Mouse (Mus musculus) liver, embryonic 11.5 days (tissue): ENCODE results near the gene Tbx19. TPM values are rescaled to one million over a fixed set of nuclear protein-coding genes. Genes with fewer than 3 reads are reported as not detected.

Source experiments
- ATAC-seq: fragments of 200-750 bp; cut with Nextera tagmentation; replicated peaks from 2 replicates; pipeline ENCODE4 v1.8.0; 2017; ENCODE audit warnings: moderate number of reproducible peaks, mild to moderate bottlenecking, moderate TSS enrichment, moderate library complexity; ENCODE audit not compliant: low FRiP score
- DNase-seq: peaks from one replicate; pipeline ENCODE4 v3.0.0-alpha.2; 2017; ENCODE audit warnings: low spot score
- H3K27ac ChIP-seq: fragments of 300-500 bp; sonication (generic); 2 replicates; pipeline ENCODE4 v1.5.1; 2014; ENCODE audit warnings: mild to moderate bottlenecking, low read depth, low read length, control low read depth
- H3K27me3 ChIP-seq: fragments of 300-500 bp; sonication (generic); replicated peaks from 2 replicates; pipeline ENCODE4 v1.6.1; 2014; ENCODE audit warnings: low read length, mixed read lengths; ENCODE audit not compliant: control insufficient read depth, insufficient read depth
- H3K36me3 ChIP-seq: fragments of 300-500 bp; sonication (generic); 2 replicates; pipeline ENCODE4 v1.6.1; 2014; ENCODE audit warnings: mild to moderate bottlenecking, low read length, moderate library complexity, mixed read lengths; ENCODE audit not compliant: control insufficient read depth, insufficient read depth
- H3K4me1 ChIP-seq: fragments of 300-500 bp; sonication (generic); replicated peaks from 2 replicates; pipeline ENCODE4 v1.6.1; 2014; ENCODE audit warnings: low read length, mixed read lengths; ENCODE audit not compliant: control insufficient read depth, insufficient read depth
- H3K4me2 ChIP-seq: fragments of 300-500 bp; sonication (generic); 2 replicates; pipeline ENCODE4 v1.6.1; 2014; ENCODE audit warnings: mild to moderate bottlenecking, control low read depth, moderate library complexity
- H3K4me3 ChIP-seq: fragments of 300-500 bp; sonication (generic); 2 replicates; pipeline ENCODE4 v1.5.1; 2014; ENCODE audit warnings: low read depth, low read length, control low read depth
- H3K9ac ChIP-seq: fragments of 300-500 bp; sonication (generic); 2 replicates; pipeline ENCODE4 v1.6.1; 2014; ENCODE audit warnings: low read depth, low read length, control low read depth
- H3K9me3 ChIP-seq: fragments of 300-500 bp; sonication (generic); 2 replicates; pipeline ENCODE4 v1.6.1; 2016; ENCODE audit warnings: low read length, inconsistent platforms, mixed read lengths; ENCODE audit not compliant: control insufficient read depth
- WGBS: fragments of 180-500 bp; shearing (Covaris S2); extraction: QIAGEN DNeasy Blood & Tissue Kit; methylation state at CpG from one replicate; pipeline ENCODE4 v1.1.7; 2014; 5-methylcytosine and 5-hydroxymethylcytosine counted together
- polyA plus RNA-seq: library from polyadenylated mRNA; unstranded; fragments of >200 nt; fragmentation: Nextera tagmentation; extraction: Ambion mirVana; gene quantifications from 2 replicates; pipeline ENCODE4 v1.2.1, GENCODE M21; 2014

Tbx19 gene
- polyA plus RNA-seq, 1 experiment from 2014 or later: 0.18 TPM

DNA sequence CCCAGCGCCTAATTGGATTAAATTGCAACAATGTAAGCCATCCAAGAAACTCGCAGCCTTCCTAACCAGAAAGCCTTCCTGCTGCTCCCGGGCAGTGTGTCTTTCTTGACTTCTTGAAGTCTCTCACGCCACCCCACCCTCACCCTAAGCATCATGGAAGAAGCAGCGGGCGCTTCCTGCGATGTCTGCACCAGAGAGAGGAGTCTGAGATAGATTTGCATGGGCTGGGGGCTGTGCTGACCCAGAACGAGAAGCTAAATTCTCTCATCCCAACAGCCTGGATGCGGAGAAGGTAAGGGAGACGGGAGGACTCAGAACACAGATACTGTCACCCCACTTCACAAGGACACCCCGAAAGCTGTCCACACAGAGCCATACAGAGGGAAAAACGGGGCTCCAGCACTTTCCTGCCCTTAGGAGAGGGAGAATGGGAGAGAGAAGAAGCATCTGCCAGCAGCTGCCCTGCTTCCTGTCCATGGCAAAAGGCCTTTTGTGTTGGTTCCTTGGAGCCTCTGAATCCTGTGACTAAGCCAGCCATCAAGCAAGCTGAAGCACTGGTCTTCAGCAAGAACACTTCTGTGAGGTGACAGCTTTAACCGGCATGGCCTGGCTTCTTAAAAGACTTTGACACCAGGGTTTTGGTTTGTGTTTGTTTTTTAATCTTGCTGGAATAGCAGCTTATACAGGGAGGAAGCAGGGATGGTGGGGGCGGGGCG lies 41.4 kb downstream of the Tbx19 start:
- H3K4me3 ChIP-seq: no peak overlapping the region
- peak overlapping the region; percentile 16; the same call in 1 of the 2 replicates for H3K4me2 ChIP-seq
- no peaks in the 10 kb centered on the region for H3K27me3 ChIP-seq
- H3K9ac ChIP-seq: no peak overlapping the region
- H3K36me3 ChIP-seq: no peaks in the 10 kb centered on the region
- no peak overlapping the region for H3K27ac ChIP-seq
- no peak for DNase-seq
- no peaks in the 10 kb centered on the region for H3K9me3 ChIP-seq
- peaks cover 10% of the 10 kb centered on the region for H3K4me1 ChIP-seq
- 68% methylated on average over 15 of the region's 15 CpGs for WGBS
- no peak for ATAC-seq

DNA sequence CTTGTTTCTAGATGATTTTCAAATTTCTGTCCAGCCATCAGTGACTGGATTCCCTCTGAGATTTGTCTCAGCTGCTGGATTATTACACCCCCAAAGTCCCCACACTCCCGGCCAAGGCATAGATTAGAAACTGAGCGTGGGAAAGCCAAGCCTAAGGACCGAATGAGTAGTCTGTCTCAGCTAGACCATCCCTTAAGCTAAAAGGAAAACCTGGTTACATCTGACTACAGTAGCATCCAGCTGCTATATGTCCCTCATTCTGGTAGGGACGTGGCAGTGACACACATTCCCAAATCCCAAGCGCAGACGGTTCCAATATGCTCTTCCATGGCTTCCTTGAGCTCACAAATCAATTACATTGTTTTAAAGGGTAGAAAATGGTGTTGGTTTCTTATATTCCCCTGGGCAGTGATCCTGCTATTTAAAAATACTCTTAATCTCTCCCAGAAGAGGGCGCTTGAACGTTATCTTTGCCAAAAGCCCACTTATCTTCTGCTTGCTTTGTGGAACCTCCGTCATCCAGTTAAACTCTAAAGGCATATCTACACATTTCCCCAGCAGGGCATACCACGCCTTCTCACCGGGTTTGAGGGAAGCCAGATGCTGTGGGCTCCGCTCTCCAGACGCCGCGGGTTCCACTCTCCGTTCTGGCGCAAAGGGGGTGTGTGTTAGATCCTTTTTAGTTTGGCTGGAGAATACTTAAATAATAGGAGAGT lies 46.0 kb downstream of the Tbx19 start:
- Histone ChIP-seq H3K4me3 (0 out of 2 replicates have a peak overlapping the region, but pooled peaks have one; percentile 10), H3K36me3 (no peaks in the 10 kb centered on the region), H3K27me3 (no peaks in the 10 kb centered on the region), H3K4me2 (peak overlapping the region; percentile 55), H3K4me1 (peaks cover 24% of the 10 kb centered on the region), H3K9ac (no peak overlapping the region), H3K27ac (peak overlapping the region; percentile 38; the same call in 1 of the 2 replicates), H3K9me3 (no peaks in the 10 kb centered on the region)
- 18% methylated on average over 17 of the region's 17 CpGs for WGBS
- DNase-seq (peak; percentile 46), ATAC-seq (peak; percentile 88)

DNA sequence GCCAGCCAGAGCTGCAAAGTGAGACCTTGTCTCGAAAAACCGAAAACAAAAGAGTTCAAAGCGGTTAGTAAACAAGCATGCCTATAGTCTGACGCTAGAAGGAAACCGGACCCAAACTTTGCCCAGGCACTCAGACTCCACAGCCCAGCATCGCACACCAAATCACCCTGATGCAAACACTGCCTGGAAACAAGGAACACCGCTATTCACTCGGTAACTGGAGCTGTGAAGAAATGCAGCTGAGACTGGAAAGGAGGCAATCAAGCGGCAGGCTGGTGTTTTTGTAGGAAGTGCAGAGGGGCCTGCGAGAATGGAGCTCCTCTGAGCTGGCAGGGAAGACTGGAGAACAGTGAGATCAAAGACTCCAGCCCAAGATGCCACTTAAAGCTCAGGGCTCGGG lies 46.9 kb downstream of the Tbx19 start:
- Histone ChIP-seq H3K4me1 (peaks cover 27% of the 10 kb centered on the region), H3K27me3 (no peaks in the 10 kb centered on the region), H3K36me3 (no peaks in the 10 kb centered on the region), H3K27ac (no peak overlapping the region), H3K9ac (no peak overlapping the region), H3K9me3 (no peaks in the 10 kb centered on the region), H3K4me2 (no peak overlapping the region), H3K4me3 (no peak overlapping the region)
- ATAC-seq (no peak), DNase-seq (no peak)
- 56% methylated on average over 11 of the region's 11 CpGs for WGBS

DNA sequence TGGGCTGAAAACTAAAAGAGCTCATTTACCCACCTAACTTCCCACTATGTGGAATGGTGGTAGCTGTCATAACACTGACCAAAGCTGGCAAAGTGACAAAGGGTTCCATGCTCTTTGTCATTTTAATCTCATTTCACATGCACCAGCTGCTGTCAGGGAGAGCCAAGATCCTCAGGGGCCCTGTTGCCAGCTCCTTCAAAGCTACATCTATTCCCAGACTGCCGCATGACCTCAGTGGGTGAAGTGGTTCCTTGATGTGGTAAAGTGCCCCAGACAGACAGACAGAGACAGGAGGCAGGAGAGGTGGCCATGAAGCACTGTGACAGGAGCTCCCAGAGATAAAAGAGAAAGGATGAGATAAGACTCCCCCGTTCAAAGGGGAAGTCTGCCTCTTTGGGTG lies 49.9 kb downstream of the Tbx19 start:
- 17% methylated on average over 2 of the region's 2 CpGs for WGBS
- Histone ChIP-seq H3K4me2 (no peak overlapping the region), H3K9me3 (no peaks in the 10 kb centered on the region), H3K9ac (no peak overlapping the region), H3K27ac (no peak overlapping the region), H3K4me1 (peaks cover 32% of the 10 kb centered on the region), H3K27me3 (no peaks in the 10 kb centered on the region), H3K4me3 (no peak overlapping the region), H3K36me3 (no peaks in the 10 kb centered on the region)
- ATAC-seq (no peak), DNase-seq (no peak)

DNA sequence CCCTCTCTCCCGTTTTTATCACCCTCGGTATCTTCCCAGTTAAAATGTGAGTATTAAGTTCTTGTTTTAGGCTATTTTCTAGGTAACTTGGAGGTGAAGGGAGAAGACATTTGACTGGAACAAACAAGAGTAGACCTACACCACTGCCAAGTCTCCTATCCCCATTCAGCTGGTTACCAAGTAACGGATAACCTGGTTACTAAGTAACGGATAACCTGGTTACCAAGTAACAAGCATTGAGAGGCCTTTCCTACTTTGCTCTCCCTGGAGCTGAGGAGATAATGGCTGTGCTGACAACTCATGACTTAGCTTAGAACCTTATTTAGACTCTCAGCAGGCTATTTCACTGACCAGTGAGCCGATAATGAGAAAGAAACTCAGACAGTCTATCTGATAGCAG lies 51.4 kb downstream of the Tbx19 start:
- WGBS: 65% methylated on average over 5 of the region's 5 CpGs
- H3K27me3 ChIP-seq: no peaks in the 10 kb centered on the region
- H3K9me3 ChIP-seq: no peaks in the 10 kb centered on the region
- no peaks in the 10 kb centered on the region for H3K36me3 ChIP-seq
- H3K9ac ChIP-seq: no peak overlapping the region
- H3K27ac ChIP-seq: no peak overlapping the region
- no peak overlapping the region for H3K4me3 ChIP-seq
- H3K4me2 ChIP-seq: no peak overlapping the region
- no peak for DNase-seq
- no peak for ATAC-seq
- peaks cover 25% of the 10 kb centered on the region for H3K4me1 ChIP-seq

DNA sequence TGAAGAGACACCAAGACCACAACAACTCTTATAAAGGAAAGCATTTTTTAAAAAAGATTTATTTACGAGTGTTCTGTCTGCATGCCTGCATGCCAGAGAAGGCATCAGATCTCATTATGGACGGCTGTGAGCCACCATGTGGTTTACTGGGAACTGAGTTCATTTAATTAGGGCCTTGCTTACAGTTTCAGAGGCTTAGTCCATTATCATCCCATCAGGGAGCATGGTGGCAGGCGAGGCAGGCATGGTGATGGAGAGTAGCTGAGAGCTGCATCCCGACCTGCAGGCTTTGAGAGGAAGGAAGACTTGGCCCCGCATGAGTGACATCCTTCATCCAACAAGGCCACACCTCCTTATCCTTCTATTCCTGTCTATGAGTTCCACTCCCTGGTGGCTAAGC lies 52.1 kb downstream of the Tbx19 start:
- no peak overlapping the region for H3K27ac ChIP-seq
- no peak for ATAC-seq
- H3K4me3 ChIP-seq: no peak overlapping the region
- H3K4me2 ChIP-seq: no peak overlapping the region
- no peaks in the 10 kb centered on the region for H3K27me3 ChIP-seq
- 61% methylated on average over 5 of the region's 5 CpGs for WGBS
- H3K36me3 ChIP-seq: no peaks in the 10 kb centered on the region
- H3K4me1 ChIP-seq: peaks cover 18% of the 10 kb centered on the region
- no peak overlapping the region for H3K9ac ChIP-seq
- no peak for DNase-seq
- H3K9me3 ChIP-seq: no peaks in the 10 kb centered on the region

DNA sequence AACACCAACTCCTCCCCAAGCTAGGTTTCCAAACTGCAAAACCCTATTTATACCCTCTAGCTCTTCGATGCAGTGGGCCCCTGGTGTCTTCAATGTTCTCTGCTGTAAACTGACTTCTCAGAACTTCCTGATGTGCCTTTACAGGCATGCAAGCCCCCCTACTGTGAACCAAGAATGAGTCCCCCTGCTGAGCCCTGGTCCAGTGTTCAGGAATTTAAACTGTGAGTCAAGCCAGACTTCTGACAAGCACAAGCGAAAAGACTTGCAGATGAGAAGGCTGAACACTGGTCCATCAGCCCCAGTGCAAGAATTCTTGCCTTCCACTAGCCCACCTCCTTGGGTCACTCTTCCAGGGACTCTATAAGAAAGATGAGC lies 54.6 kb downstream of the Tbx19 start:
- 69% methylated on average over 2 of the region's 2 CpGs for WGBS
- Histone ChIP-seq H3K27ac (peak overlapping the region; percentile 80), H3K4me1 (peaks cover 18% of the 10 kb centered on the region), H3K4me2 (peak overlapping the region; percentile 42), H3K36me3 (no peaks in the 10 kb centered on the region), H3K9me3 (no peaks in the 10 kb centered on the region), H3K27me3 (no peaks in the 10 kb centered on the region), H3K4me3 (no peak overlapping the region), H3K9ac (no peak overlapping the region)
- DNase-seq (no peak), ATAC-seq (0 out of 2 replicates have a peak, but pooled peaks have one; percentile 1)

DNA sequence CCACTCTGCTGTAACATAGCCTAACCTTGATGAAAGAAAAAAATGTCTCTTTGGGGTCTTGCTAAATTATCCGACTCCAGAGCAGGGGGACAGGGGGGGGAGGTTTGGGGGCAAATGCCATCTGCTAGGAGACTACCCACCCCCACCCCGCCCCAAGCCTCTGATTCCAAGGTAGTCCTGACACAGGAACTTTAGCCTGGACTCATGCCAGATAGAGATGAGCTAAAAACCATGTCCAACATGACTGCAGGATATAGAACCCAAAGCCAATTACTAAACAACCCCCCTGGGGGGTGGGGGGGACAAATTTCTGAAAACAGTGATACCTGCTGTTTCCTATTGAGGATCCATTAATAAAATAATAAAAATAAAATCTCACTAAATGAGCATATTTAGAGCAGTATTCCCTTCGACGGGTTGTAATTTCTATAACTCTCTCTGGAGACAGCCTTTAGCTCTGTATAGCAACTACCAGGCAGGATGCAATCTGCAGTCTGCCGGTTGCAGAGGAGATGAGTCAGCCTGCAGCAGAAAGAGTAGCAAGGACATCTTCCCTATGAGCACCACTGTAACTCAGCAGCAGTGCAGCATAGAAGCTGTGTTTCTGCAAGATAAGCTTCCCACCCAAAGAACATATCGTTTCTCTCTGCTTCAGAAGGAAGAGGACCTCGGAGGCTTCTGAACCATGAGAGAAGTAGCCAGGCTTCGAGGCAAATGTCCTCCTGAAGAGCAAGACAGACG lies 55.1 kb downstream of the Tbx19 start:
- DNase-seq (no peak), ATAC-seq (peak; percentile 89)
- WGBS: 50% methylated on average over 9 of the region's 9 CpGs
- Histone ChIP-seq H3K27me3 (no peaks in the 10 kb centered on the region), H3K4me2 (peak overlapping the region; percentile 42), H3K4me3 (no peak overlapping the region), H3K27ac (peak overlapping the region; percentile 80), H3K9me3 (no peaks in the 10 kb centered on the region), H3K4me1 (peaks cover 14% of the 10 kb centered on the region), H3K36me3 (no peaks in the 10 kb centered on the region), H3K9ac (no peak overlapping the region)
